Mouse (Mus musculus) bone marrow macrophage, adult 2 months (primary cell): Measurements from ENCODE around the gene Fbxo27.

Source experiments
- CTCF ChIP-seq: IDR thresholded peaks from 2 replicates; pipeline ENCODE4 v1.5.1; 2012; ENCODE audit warnings: low read depth, mild to moderate bottlenecking, low read length, moderate library complexity
- POLR2A ChIP-seq: IDR thresholded peaks from 2 replicates; pipeline ENCODE4 v1.6.1; 2012; ENCODE audit warnings: mild to moderate bottlenecking, low read depth, low read length, borderline replicate concordance

GRCm38 (mm10) chr7:28672276-28672675, 20.4 kb upstream of the Fbxo27 start:
- TF ChIP-seq CTCF (no peak), POLR2A (no peak)
